Mouse (Mus musculus) left cerebral cortex, postnatal 10 days (tissue): ENCODE data around the gene Adamts10. TPM values are rescaled to one million over a fixed set of nuclear protein-coding genes. Genes with fewer than 3 reads are reported as not detected.

Source experiments
- total RNA-seq, 2 experiments: library from RNA; stranded (reverse); gene quantifications; 2 replicates each; pipeline ENCODE4 v1.2.3; 2021

The Adamts10 gene
- total RNA-seq, 2 experiments from 2014 or later = 35.9 to 37.2 TPM

Other genes with a start within 250 kb of the Adamts10 start
- gene Zfp955b, start 234.7 kb upstream of the Adamts10 start, total RNA-seq = 10 to 100 TPM; 24.1 to 24.9 TPM
- 10 to 100 TPM; 25.1 to 25.3 TPM for gene Zfp81, start 165.3 kb upstream of the Adamts10 start, total RNA-seq
- 10 to 100 TPM in 1 of 2 experiments, 1 to 10 TPM in 1; 7.3 to 11.0 TPM for gene Zfp101, start 129.6 kb upstream of the Adamts10 start, total RNA-seq
- not detected for gene Actl9, start 91.3 kb upstream of the Adamts10 start, total RNA-seq
- 1 to 10 TPM; 1.4 to 1.8 TPM for gene Myo1f, start 31.5 kb downstream of the Adamts10 start, total RNA-seq
- gene Zfp414, start 104.9 kb downstream of the Adamts10 start, total RNA-seq = 10 to 100 TPM; 46.5 to 47.5 TPM
- under 1 TPM; 0.26 to 0.47 TPM for gene Pram1, start 113.9 kb downstream of the Adamts10 start, total RNA-seq
- gene Hnrnpm, start 162.7 kb downstream of the Adamts10 start, total RNA-seq = 100 to 1,000 TPM; 113 to 115 TPM
- gene March2, start 194.5 kb downstream of the Adamts10 start, total RNA-seq = 10 to 100 TPM; 81.5 to 82.1 TPM
- gene Rab11b, start 236.3 kb downstream of the Adamts10 start, total RNA-seq = 100 to 1,000 TPM; 336 to 350 TPM